Mouse (Mus musculus) left cerebral cortex, adult 8-10 months (tissue): ENCODE measurements around the gene Fat1. TPM values are rescaled to one million over a fixed set of nuclear protein-coding genes. Genes with fewer than 3 reads are reported as not detected.
A peak's percentile ranks its signal among the peaks of the same experiment; 100 is the strongest.
"Not testable (repeated sequence)": the region's sequence is repeated elsewhere in the genome, so short reads cannot be mapped to it uniquely, and the experiment has no call there.

Experiments
- DNase-seq, 2 experiments: peaks; one replicate each; pipeline ENCODE4 v3.0.0; 2022; ENCODE audit warnings: low spot score in 2 of 2
- total RNA-seq, 4 experiments: library from RNA; stranded (reverse); gene quantifications; 2 replicates each; pipeline ENCODE4 v1.2.4; 2022

Gene Fat1
- total RNA-seq, 4 experiments from 2014 or later: 27.9 to 40.8 (median 32.8) TPM

DNA sequence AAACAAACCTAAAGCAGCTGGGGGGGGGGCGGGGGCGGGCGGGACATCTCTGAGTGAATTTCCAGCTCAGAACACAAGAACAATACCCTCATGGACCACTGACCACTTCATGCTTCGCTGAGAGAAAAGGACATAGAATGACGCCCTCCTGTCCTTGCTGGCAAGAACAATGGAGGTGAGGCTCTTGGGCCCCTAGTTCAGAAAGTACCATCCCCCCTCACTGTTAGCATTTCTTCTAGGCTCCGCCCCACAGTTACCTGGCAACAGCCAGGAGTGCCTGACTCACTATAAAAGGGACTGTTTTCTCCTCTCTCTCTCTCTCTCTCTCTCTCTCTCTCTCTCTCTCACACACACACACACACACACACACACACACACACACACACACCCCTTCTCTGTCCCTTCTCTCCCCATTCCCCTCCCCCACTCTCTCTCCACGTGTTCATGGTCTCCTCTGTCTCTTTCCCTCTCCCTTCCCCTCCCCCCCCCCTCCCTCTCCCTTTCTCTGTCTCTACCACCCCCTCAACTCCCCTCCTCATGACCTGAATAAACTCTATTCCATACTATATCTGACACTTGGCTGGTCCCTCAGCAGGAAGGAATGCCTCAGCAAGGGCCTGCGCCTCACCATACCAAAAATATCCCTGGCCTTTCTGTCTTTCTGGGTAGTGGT, 129.1 kb downstream of the Fat1 start:
- no peak for DNase-seq

DNA sequence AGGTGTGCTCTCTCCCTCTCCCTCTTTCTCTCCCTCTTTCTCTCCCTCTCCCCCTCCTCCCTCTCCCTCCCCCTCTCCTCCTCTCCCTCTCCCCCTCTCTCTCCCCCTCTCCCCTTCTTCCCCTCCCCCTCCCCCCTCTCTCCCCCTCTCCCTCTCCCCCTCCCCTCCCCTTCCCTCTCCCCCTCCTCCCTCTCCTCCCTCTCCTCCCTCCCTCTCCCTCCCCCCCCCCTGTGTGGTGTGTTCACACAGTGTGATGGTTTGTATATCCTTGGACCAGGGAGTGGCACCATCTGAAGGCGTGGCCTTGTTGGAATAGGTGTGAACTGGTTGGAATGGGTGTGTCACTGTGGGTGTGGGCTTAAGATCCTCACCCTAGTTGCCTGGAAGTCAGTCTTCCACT, 130.1 kb downstream of the Fat1 start:
- DNase-seq: not testable (repeated sequence)

DNA sequence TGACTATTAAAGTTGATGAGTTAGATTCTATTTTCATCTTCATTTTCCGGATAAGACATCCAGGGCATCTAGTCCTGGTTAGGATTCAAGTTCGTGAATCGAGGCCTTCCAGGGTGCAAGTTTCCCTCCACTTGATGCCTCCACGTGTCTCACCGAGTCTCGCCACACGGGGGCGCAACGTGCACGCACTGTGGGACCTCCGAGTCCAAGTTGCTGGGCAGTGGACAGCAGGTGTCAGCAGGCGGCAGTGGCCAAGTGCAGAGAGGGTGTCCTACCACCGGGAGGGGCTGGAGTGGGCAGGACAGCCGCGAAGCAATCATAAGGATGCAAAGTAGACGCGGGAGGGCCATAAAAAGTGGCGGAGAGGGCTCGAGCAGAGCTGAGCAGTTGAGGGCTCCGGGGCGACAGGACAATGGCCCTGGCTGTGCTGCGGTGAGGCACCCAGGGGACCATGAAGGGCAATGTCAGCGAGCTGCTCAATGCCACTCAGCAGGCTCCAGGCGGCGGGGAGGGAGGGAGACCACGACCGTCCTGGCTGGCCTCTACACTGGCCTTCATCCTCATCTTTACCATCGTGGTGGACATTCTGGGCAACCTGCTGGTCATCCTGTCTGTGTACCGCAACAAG, 133.6 kb downstream of the Fat1 start, which contains the start of gene Mtnr1a:
TSS of gene Mtnr1a (plus strand) at position 379 of the 628 bp plus-strand sequence.
- peak; percentile 60 to 96 for DNase-seq

DNA sequence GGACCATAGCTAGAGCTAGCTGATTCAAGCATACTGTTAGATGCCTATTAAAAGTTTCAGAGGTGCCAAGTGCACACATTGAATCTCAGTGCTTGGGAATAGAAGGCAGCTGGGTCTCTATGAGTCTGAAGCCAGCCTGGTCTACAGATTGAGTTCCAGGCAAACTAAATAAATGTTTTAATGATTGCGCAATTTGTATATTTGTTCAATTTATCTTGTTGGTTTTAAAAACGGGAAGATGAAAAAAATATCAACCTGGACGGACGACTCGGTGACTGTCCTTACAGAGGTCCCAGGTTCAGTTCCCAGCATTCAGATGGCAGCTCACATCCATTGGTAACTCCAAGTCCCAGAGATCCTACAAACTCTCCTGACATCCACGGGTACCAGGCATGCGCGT, 135.7 kb downstream of the Fat1 start:
- DNase-seq: no peak

DNA sequence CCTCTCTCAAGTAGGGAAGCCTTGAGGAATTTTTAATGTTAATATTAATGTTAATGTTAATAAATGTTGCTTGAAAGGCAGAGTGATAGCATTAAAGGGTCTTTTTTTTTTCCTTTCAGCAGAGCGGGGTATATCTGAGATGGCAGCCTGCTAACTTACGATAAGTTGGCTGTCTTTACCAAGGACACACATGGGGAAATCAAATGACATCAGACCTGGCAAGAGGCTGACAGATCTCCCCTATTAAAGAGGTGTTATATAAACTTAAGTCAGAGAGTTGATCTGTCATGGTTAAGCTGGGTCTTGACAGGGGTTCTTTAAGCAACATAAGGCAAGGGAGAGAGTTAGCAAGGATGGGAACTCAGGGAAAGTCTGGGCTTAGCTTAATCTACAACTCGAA, 145.6 kb downstream of the Fat1 start:
- no peak for DNase-seq

DNA sequence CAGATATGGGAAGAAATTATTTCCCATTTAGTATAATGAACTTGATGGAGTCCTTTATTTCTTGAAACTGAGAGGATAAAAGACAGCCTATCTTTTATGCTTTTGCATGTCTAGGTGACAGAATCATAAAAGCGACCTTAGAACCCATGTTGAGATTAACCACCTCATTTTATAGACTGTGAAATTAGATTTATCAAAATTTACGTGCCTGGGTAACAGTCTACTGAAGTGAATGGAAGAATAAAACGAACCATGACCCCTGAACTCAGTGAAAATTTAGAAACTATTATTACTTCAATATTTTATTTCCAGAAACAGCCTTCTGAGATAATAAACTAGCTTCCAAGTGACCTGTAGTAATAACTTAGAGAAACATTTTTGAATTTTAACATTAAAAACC, 158.4 kb downstream of the Fat1 start:
- no peak for DNase-seq

Other genes with a start within 250 kb of the Fat1 start
- not detected for gene Mtnr1a, start 133.7 kb downstream of the Fat1 start, total RNA-seq